Mouse (Mus musculus) lung, embryonic 14.5 days (tissue): ENCODE measurements around the gene Cd300e. TPM values are rescaled to one million over a fixed set of nuclear protein-coding genes. Genes with fewer than 3 reads are reported as not detected.
A peak's percentile ranks its signal among the peaks of the same experiment; 100 is the strongest.

Experiments
- ATAC-seq: fragments of 200-750 bp; cut with Nextera tagmentation; 2 replicates; pipeline ENCODE4 v1.8.0; 2017; ENCODE audit warnings: mild to moderate bottlenecking, moderate TSS enrichment, moderate library complexity; ENCODE audit not compliant: insufficient read depth
- DNase-seq: peaks from one replicate; pipeline ENCODE4 v3.0.0-alpha.2; 2015
- H3K27ac ChIP-seq: fragments of 300-500 bp; sonication (generic); 2 replicates; pipeline ENCODE4 v1.5.1; 2014; ENCODE audit warnings: low read depth, mild to moderate bottlenecking, moderate library complexity
- H3K27me3 ChIP-seq: fragments of 300-500 bp; sonication (generic); 2 replicates; pipeline ENCODE4 v1.6.1; 2014; ENCODE audit warnings: low read length, control low read depth; ENCODE audit not compliant: insufficient read depth
- H3K36me3 ChIP-seq: fragments of 300-500 bp; sonication (generic); 2 replicates; pipeline ENCODE4 v1.6.1; 2014; ENCODE audit warnings: control low read depth; ENCODE audit not compliant: insufficient read depth
- H3K4me1 ChIP-seq: fragments of 300-500 bp; sonication (generic); 2 replicates; pipeline ENCODE4 v1.6.1; 2014; ENCODE audit warnings: antibody characterized with exemption, control low read depth; ENCODE audit not compliant: insufficient read depth
- H3K4me2 ChIP-seq: fragments of 300-500 bp; sonication (generic); 2 replicates; pipeline ENCODE4 v1.6.1; 2014; ENCODE audit warnings: mild to moderate bottlenecking
- H3K4me3 ChIP-seq: fragments of 300-500 bp; sonication (generic); 2 replicates; pipeline ENCODE4 v1.5.1; 2014; ENCODE audit warnings: low read depth, low read length
- H3K9ac ChIP-seq: fragments of 300-500 bp; sonication (generic); 2 replicates; pipeline ENCODE4 v1.6.1; 2014
- H3K9me3 ChIP-seq: fragments of 300-500 bp; sonication (generic); 2 replicates; pipeline ENCODE4 v1.6.1; 2016; ENCODE audit warnings: low read depth, low read length, control low read depth
- CTCF ChIP-seq: IDR thresholded peaks from 2 replicates; pipeline ENCODE4 v1.5.1; 2016; ENCODE audit warnings: antibody characterized with exemption, low read depth
- WGBS: fragments of 180-500 bp; shearing (Covaris S2); extraction: QIAGEN DNeasy Blood & Tissue Kit; methylation state at CpG from one replicate; pipeline ENCODE4 v1.1.7; 2014; 5-methylcytosine and 5-hydroxymethylcytosine counted together
- polyA plus RNA-seq: library from polyadenylated mRNA; unstranded; fragments of >200 nt; fragmentation: Nextera tagmentation; extraction: Ambion mirVana; gene quantifications from 2 replicates; pipeline ENCODE4 v1.2.1, GENCODE M21; 2014

Cd300e gene
- polyA plus RNA-seq, 1 experiment from 2014 or later: not detected

GRCm38 (mm10) chr11:115082196-115082595 lies 20.2 kb upstream of the Cd300e start:
- Histone ChIP-seq H3K36me3 (no peaks in the 10 kb centered on the region), H3K4me1 (no peaks in the 10 kb centered on the region), H3K4me2 (no peak overlapping the region), H3K27me3 (peaks cover 17% of the 10 kb centered on the region; the same call in 1 of the 2 replicates), H3K9me3 (no peaks in the 10 kb centered on the region), H3K4me3 (no peak overlapping the region), H3K9ac (no peak overlapping the region), H3K27ac (no peak overlapping the region)
- ATAC-seq: no peak
- no peak for TF ChIP-seq CTCF
- DNase-seq: no peak
- 68% methylated on average over 6 of the region's 6 CpGs for WGBS

GRCm38 (mm10) chr11:115081373-115081772 lies 19.4 kb upstream of the Cd300e start:
- 57% methylated on average over 3 of the region's 3 CpGs for WGBS
- Histone ChIP-seq H3K4me3 (no peak overlapping the region), H3K4me2 (no peak overlapping the region), H3K4me1 (no peaks in the 10 kb centered on the region), H3K9me3 (no peaks in the 10 kb centered on the region), H3K36me3 (no peaks in the 10 kb centered on the region), H3K9ac (no peak overlapping the region), H3K27ac (no peak overlapping the region), H3K27me3 (peaks cover 17% of the 10 kb centered on the region; the same call in 1 of the 2 replicates)
- DNase-seq (no peak), ATAC-seq (no peak)
- no peak for TF ChIP-seq CTCF

GRCm38 (mm10) chr11:115080886-115081285 lies 18.9 kb upstream of the Cd300e start:
- H3K9me3 ChIP-seq: no peaks in the 10 kb centered on the region
- H3K27ac ChIP-seq: no peak overlapping the region
- H3K9ac ChIP-seq: no peak overlapping the region
- peak; percentile 86 for TF ChIP-seq CTCF
- 32% methylated on average over 13 of the region's 13 CpGs for WGBS
- ATAC-seq: no peak
- peaks cover 17% of the 10 kb centered on the region; the same call in 1 of the 2 replicates for H3K27me3 ChIP-seq
- DNase-seq: peak; percentile 85
- no peaks in the 10 kb centered on the region for H3K36me3 ChIP-seq
- H3K4me1 ChIP-seq: no peaks in the 10 kb centered on the region
- no peak overlapping the region for H3K4me3 ChIP-seq
- H3K4me2 ChIP-seq: no peak overlapping the region

GRCm38 (mm10) chr11:115078680-115079079 lies 16.7 kb upstream of the Cd300e start:
- no peak overlapping the region for H3K9ac ChIP-seq
- 76% methylated on average over 5 of the region's 5 CpGs for WGBS
- H3K9me3 ChIP-seq: no peaks in the 10 kb centered on the region
- H3K36me3 ChIP-seq: no peaks in the 10 kb centered on the region
- no peak overlapping the region for H3K4me2 ChIP-seq
- no peak overlapping the region for H3K4me3 ChIP-seq
- no peaks in the 10 kb centered on the region for H3K4me1 ChIP-seq
- ATAC-seq (no peak), DNase-seq (no peak)
- TF ChIP-seq CTCF: no peak
- no peak overlapping the region for H3K27ac ChIP-seq
- H3K27me3 ChIP-seq: peaks cover 3% of the 10 kb centered on the region; the same call in 1 of the 2 replicates

- Histone ChIP-seq H3K4me3 (no peak overlapping the region), H3K27ac (no peak overlapping the region), H3K27me3 (no peaks in the 10 kb centered on the region), H3K9ac (no peak overlapping the region), H3K36me3 (no peaks in the 10 kb centered on the region), H3K9me3 (no peaks in the 10 kb centered on the region), H3K4me2 (no peak overlapping the region), H3K4me1 (no peaks in the 10 kb centered on the region)
- WGBS: 86% methylated on average over 1 of the region's 1 CpGs
- DNase-seq (no peak), ATAC-seq (no peak)
- TF ChIP-seq CTCF: no peak
Measured at GRCm38 (mm10) chr11:115077436-115077835, 15.5 kb upstream of the Cd300e start.

- Histone ChIP-seq H3K36me3 (no peaks in the 10 kb centered on the region), H3K4me2 (no peak overlapping the region), H3K27me3 (no peaks in the 10 kb centered on the region), H3K4me3 (no peak overlapping the region), H3K9ac (no peak overlapping the region), H3K4me1 (peaks cover 5% of the 10 kb centered on the region; the same call in 1 of the 2 replicates), H3K9me3 (no peaks in the 10 kb centered on the region), H3K27ac (no peak overlapping the region)
- DNase-seq (no peak), ATAC-seq (no peak)
- WGBS: 41% methylated on average over 5 of the region's 5 CpGs
- TF ChIP-seq CTCF: no peak
Measured at GRCm38 (mm10) chr11:115075859-115076258, 13.9 kb upstream of the Cd300e start.

- DNase-seq (no peak), ATAC-seq (no peak)
- H3K4me1 ChIP-seq: peaks cover 5% of the 10 kb centered on the region; the same call in 1 of the 2 replicates
- H3K9me3 ChIP-seq: no peaks in the 10 kb centered on the region
- H3K27me3 ChIP-seq: no peaks in the 10 kb centered on the region
- H3K9ac ChIP-seq: no peak overlapping the region
- no peak overlapping the region for H3K27ac ChIP-seq
- 42% methylated on average over 7 of the region's 7 CpGs for WGBS
- no peak overlapping the region for H3K4me2 ChIP-seq
- TF ChIP-seq CTCF: no peak
- no peak overlapping the region for H3K4me3 ChIP-seq
- H3K36me3 ChIP-seq: no peaks in the 10 kb centered on the region
Measured at GRCm38 (mm10) chr11:115075407-115075806, 13.4 kb upstream of the Cd300e start.

- H3K4me1 ChIP-seq: peaks cover 5% of the 10 kb centered on the region; the same call in 1 of the 2 replicates
- DNase-seq: no peak
- no peak for ATAC-seq
Measured at GRCm38 (mm10) chr11:115073002-115073401, 11.0 kb upstream of the Cd300e start.

More at GRCm38 (mm10) chr11:115073002-115073401, 11.0 kb upstream of the Cd300e start:
- TF ChIP-seq CTCF: no peak
- H3K4me2 ChIP-seq: no peak overlapping the region
- H3K9ac ChIP-seq: no peak overlapping the region
- H3K4me3 ChIP-seq: no peak overlapping the region
- whole genome bisulfite sequencing: 64% methylated on average over 5 of the region's 5 CpGs
- no peak overlapping the region for H3K27ac ChIP-seq
- H3K36me3 ChIP-seq: no peaks in the 10 kb centered on the region
- no peaks in the 10 kb centered on the region for H3K9me3 ChIP-seq
- H3K27me3 ChIP-seq: no peaks in the 10 kb centered on the region
